Mouse (Mus musculus) liver, embryonic 14.5 days (tissue): ENCODE measurements around the gene Ivns1abp. TPM values are rescaled to one million over a fixed set of nuclear protein-coding genes. Genes with fewer than 3 reads are reported as not detected.

Experiments used
- ATAC-seq: fragments of 200-750 bp; cut with Nextera tagmentation; 2 replicates; pipeline ENCODE4 v1.8.0; 2017; ENCODE audit warnings: moderate number of reproducible peaks, mild to moderate bottlenecking, moderate library complexity; ENCODE audit not compliant: insufficient read depth
- DNase-seq, 3 experiments: peaks; one replicate each; pipeline ENCODE4 v3.0.0-alpha.2; 2012 to 2013; ENCODE audit warnings: low read depth in 3 of 3, low spot score in 3 of 3
- H3K27ac ChIP-seq: fragments of 300-500 bp; sonication (generic); 2 replicates; pipeline ENCODE4 v1.5.1; 2014; ENCODE audit warnings: moderate library complexity, mild to moderate bottlenecking, control low read depth, inconsistent platforms
- H3K27me3 ChIP-seq: fragments of 300-500 bp; sonication (generic); 2 replicates; pipeline ENCODE4 v1.6.1; 2014; ENCODE audit warnings: mild to moderate bottlenecking, low read length, moderate library complexity; ENCODE audit not compliant: control insufficient read depth, insufficient read depth
- H3K36me3 ChIP-seq: fragments of 300-500 bp; sonication (generic); replicated peaks from 2 replicates; pipeline ENCODE4 v1.6.1; 2014; ENCODE audit warnings: low read depth; ENCODE audit not compliant: control insufficient read depth, insufficient read depth
- H3K4me1 ChIP-seq, 2 experiments: fragments of 200-500 bp in 1 of 2; fragments of 300-500 bp in 1 of 2; sonication (generic) in 1 of 2; replicated peaks; 2 replicates each; pipeline ENCODE4 v1.6.1; 2012 to 2014; ENCODE audit warnings: antibody characterized with exemption in 1 of 2, inconsistent platforms in 1 of 2, low read length in 1 of 2; ENCODE audit not compliant: control insufficient read depth in 2 of 2, insufficient read depth in 2 of 2
- H3K4me2 ChIP-seq: fragments of 300-500 bp; sonication (generic); 2 replicates; pipeline ENCODE4 v1.6.1; 2014; ENCODE audit warnings: low read depth, mild to moderate bottlenecking, control low read depth, moderate library complexity
- H3K4me3 ChIP-seq, 2 experiments: fragments of 200-500 bp in 1 of 2; fragments of 300-500 bp in 1 of 2; sonication (generic) in 1 of 2; 2 replicates each; pipeline ENCODE4 v1.5.1; 2012 to 2014; ENCODE audit warnings: low read depth in 2 of 2, low read length in 2 of 2, mild to moderate bottlenecking in 2 of 2, control low read depth in 1 of 2, inconsistent platforms in 1 of 2, moderate library complexity in 1 of 2; ENCODE audit not compliant: insufficient read depth in 1 of 2
- H3K9ac ChIP-seq: fragments of 300-500 bp; sonication (generic); replicated peaks from 2 replicates; pipeline ENCODE4 v1.6.1; 2014; ENCODE audit warnings: mild to moderate bottlenecking, control low read depth, moderate library complexity
- H3K9me3 ChIP-seq: fragments of 300-500 bp; sonication (generic); 2 replicates; pipeline ENCODE4 v1.6.1; 2016; ENCODE audit warnings: low read length, mixed read lengths; ENCODE audit not compliant: control insufficient read depth
- CTCF ChIP-seq: IDR thresholded peaks from 2 replicates; pipeline ENCODE4 v1.5.1; 2016; ENCODE audit warnings: antibody characterized with exemption, low read depth, control low read depth
- EP300 ChIP-seq: IDR thresholded peaks from 2 replicates; pipeline ENCODE4 v1.6.1; 2016; ENCODE audit warnings: antibody characterized with exemption, low read depth
- WGBS: fragments of 180-500 bp; shearing (Covaris S2); extraction: QIAGEN DNeasy Blood & Tissue Kit; methylation state at CpG from one replicate; pipeline ENCODE4 v1.1.7; 2014; ENCODE audit not compliant: insufficient replicate concordance; 5-methylcytosine and 5-hydroxymethylcytosine counted together
- polyA plus RNA-seq, 2 experiments: library from polyadenylated mRNA; depleted of rRNA in 1 of 2; stranded (reverse) in 1 of 2; unstranded in 1 of 2; fragments of >200 nt; fragmentation: Nextera tagmentation in 1 of 2; extraction: Ambion mirVana in 1 of 2; gene quantifications; 2 replicates each; pipeline versions ENCODE4 v1.2.1 to v1.2.3; 2012 to 2014

The Ivns1abp gene
- polyA plus RNA-seq, 2 experiments, result 57.0 to 68.6 TPM

DNA sequence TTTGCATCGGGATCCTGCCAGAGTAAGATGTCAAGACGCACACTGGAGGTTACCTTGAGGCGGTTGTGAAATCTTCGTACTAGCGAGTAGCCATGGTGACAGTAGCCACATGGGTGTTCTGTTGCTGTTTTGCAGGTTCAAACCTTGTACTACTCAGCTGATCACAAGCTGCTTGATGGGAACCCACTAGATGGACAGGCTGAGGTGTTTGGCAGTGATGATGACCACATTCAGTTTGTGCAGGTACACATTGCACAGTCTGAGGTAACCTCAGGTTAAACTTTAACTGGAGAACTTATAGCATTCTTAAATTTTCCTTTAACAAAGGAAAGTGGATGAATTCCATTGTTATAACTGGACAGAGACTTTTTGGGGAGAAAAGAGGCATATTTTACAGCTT is 11.7 kb downstream of the Ivns1abp start:
- H3K36me3 ChIP-seq, result peaks cover 91% of the 10 kb centered on the region
- 86% methylated on average over 5 of the region's 5 CpGs for WGBS
- DNase-seq (no peak), ATAC-seq (peak; percentile 27; the same call in 1 of the 2 replicates)
- H3K27ac ChIP-seq, result no peak overlapping the region
- TF ChIP-seq EP300 (no peak), CTCF (no peak)
- H3K27me3 ChIP-seq, result no peaks in the 10 kb centered on the region
- no peaks in the 10 kb centered on the region for H3K9me3 ChIP-seq
- H3K4me1 ChIP-seq, result no peaks in the 10 kb centered on the region
- no peak overlapping the region for H3K9ac ChIP-seq
- H3K4me2 ChIP-seq, result no peak overlapping the region
- H3K4me3 ChIP-seq, result no peak overlapping the region

DNA sequence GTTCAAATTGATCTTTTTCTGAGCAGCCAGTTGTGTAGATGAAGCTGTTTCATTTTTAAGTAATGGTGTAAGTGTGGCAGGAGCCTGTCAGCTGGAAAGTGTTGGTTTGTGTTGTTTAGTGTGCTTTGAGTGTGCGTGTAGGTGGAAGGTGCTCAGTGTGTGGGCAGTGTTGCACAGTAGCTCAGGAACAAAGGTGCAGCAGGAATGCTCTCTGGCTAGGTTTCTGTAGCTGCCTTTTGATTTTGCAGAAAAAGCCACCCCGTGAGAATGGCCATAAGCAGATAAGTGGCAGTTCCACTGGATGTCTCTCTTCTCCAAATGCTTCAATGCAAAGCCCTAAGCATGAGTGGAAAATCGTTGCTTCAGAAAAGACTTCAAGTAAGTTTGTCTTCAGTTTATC is 15.1 kb downstream of the Ivns1abp start:
- Histone ChIP-seq H3K36me3 (peaks cover 90% of the 10 kb centered on the region), H3K4me2 (no peak overlapping the region)

DNA sequence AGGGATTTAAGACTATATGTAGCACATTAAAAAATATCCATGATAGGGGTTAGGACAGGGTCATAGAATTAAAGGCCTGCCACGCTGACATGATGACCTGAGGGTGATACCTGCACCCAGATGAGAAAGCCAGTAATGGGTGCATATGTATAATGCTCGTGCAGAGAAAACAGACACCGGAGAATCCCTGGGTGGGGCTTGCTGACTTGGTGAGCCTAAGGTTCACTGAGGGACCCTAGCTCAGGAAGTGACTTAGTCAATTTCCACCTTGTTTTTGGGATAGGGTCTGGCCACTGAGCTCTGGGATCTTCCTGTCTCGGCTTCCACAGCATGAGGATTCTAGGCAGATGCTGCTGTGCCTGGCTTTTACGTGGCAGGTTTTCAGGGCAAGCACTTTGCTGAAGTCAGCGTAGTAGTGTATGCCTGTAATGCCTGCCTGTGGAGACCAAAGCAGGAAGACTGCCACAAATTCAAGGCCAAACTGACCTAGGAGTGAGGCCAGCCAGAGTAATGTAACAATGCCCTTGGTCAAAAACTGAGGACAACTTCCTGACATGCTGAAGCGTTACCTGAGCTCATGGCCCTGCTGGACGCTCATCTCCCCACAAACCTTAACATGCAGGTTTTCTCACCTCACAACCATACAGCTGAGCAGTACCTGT is 22.8 kb downstream of the Ivns1abp start:
- Histone ChIP-seq H3K4me1 (no peaks in the 10 kb centered on the region), H3K27me3 (no peaks in the 10 kb centered on the region), H3K9ac (no peak overlapping the region), H3K27ac (no peak overlapping the region), H3K36me3 (peaks cover 48% of the 10 kb centered on the region), H3K4me2 (no peak overlapping the region), H3K9me3 (no peaks in the 10 kb centered on the region), H3K4me3 (no peak overlapping the region)
- no peak for ATAC-seq
- 83% methylated on average over 8 of the region's 8 CpGs for WGBS
- no peak for DNase-seq
- TF ChIP-seq CTCF (no peak), EP300 (no peak)

More for the DNA sequence above, 15.1 kb downstream of the Ivns1abp start:
- Histone ChIP-seq H3K4me3 (no peak overlapping the region), H3K27me3 (no peaks in the 10 kb centered on the region), H3K4me1 (no peaks in the 10 kb centered on the region), H3K27ac (no peak overlapping the region), H3K9me3 (no peaks in the 10 kb centered on the region), H3K9ac (no peak overlapping the region)
- DNase-seq, result no peak
- 76% methylated on average over 3 of the region's 3 CpGs for WGBS
- no peak for TF ChIP-seq CTCF
- TF ChIP-seq EP300, result no peak
- no peak for ATAC-seq

DNA sequence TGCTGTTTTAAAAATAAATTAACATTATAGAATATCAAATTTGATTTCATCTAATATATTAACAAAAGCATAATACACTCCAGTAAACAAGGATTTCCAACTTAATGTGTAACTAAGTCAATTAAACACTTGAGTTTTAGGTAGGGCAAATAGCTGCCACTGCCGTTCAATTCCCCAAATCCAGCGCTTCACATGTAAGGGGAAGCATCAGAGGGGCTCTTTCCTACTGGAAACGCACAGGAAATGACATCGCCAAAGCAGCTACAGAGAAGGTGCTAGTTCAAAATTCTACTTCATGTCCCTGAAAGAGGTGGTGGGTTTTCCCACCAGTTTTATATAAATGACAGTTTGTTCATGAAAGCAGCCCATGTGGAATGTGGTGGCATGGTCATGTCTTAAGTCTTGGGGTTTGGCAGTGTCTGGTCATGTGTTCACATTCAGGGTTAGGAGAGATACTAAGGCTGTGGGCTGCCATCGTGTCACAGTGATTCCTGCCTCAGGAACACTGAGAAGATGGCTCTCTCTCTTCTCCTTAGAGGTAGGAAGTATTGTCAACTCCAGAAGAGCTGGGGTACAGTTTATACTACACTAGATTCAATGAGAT is 23.5 kb downstream of the Ivns1abp start:
- no peak for TF ChIP-seq EP300
- no peak for TF ChIP-seq CTCF
- Histone ChIP-seq H3K27me3 (no peaks in the 10 kb centered on the region), H3K4me3 (no peak overlapping the region), H3K9ac (no peak overlapping the region), H3K27ac (no peak overlapping the region), H3K4me1 (no peaks in the 10 kb centered on the region), H3K36me3 (peaks cover 41% of the 10 kb centered on the region), H3K4me2 (no peak overlapping the region), H3K9me3 (no peaks in the 10 kb centered on the region)
- ATAC-seq, result no peak
- no peak for DNase-seq
- 78% methylated on average over 5 of the region's 5 CpGs for WGBS

GRCm38 (mm10) chr1:151368444-151368843 is 24.2 kb downstream of the Ivns1abp start:
- 90% methylated on average over 3 of the region's 3 CpGs for WGBS
- DNase-seq, result no peak
- TF ChIP-seq CTCF (no peak), EP300 (no peak)

More at GRCm38 (mm10) chr1:151368444-151368843, 24.2 kb downstream of the Ivns1abp start:
- H3K9ac ChIP-seq, result no peak overlapping the region
- H3K36me3 ChIP-seq, result peaks cover 35% of the 10 kb centered on the region
- no peak overlapping the region for H3K27ac ChIP-seq
- H3K4me2 ChIP-seq, result no peak overlapping the region
- no peaks in the 10 kb centered on the region for H3K4me1 ChIP-seq
- H3K27me3 ChIP-seq, result no peaks in the 10 kb centered on the region
- no peak overlapping the region for H3K4me3 ChIP-seq
- no peaks in the 10 kb centered on the region for H3K9me3 ChIP-seq
- ATAC-seq, result no peak
